Mouse (Mus musculus): ENCODE data around the gene Lrmda. TPM values are rescaled to one million over a fixed set of nuclear protein-coding genes. Genes with fewer than 3 reads are reported as not detected.

The Lrmda gene
- polyA plus RNA-seq, 1 experiment from 2014 or later, result not detected

GRCm38 (mm10) chr14:22473991-22474390 lies 454.5 kb downstream of the Lrmda start:
- ATAC-seq (replicated peaks; ENCODE audit: low FRiP score) (no peak), DNase-seq (ENCODE audit: low spot score) (no peak)
- no peak overlapping the region for H3K27ac ChIP-seq (ENCODE audit: low read depth, low read length)
- no peak overlapping the region for H3K4me2 ChIP-seq (ENCODE audit: low read depth, low read length, severe bottlenecking)
- H3K36me3 ChIP-seq (ENCODE audit: control insufficient read depth, insufficient read depth, low read length), result no peaks in the 10 kb centered on the region
- H3K27me3 ChIP-seq (ENCODE audit: control insufficient read depth, insufficient read depth, low read length), result no peaks in the 10 kb centered on the region
- no peak overlapping the region for H3K9ac ChIP-seq (ENCODE audit: low read length)
- H3K4me3 ChIP-seq (ENCODE audit: low read depth, low read length), result no peak overlapping the region
- no peaks in the 10 kb centered on the region for H3K9me3 ChIP-seq (ENCODE audit: control insufficient read depth, low read length)
- WGBS, result 70% methylated on average over 6 of the region's 6 CpGs
- H3K4me1 ChIP-seq (replicated peaks; ENCODE audit: control insufficient read depth, insufficient read depth, low read length), result no peaks in the 10 kb centered on the region

- H3K27ac ChIP-seq (ENCODE audit: low read depth, low read length), result no peak overlapping the region
- peaks cover 2% of the 10 kb centered on the region; the same call in 1 of the 2 replicates for H3K27me3 ChIP-seq (ENCODE audit: control insufficient read depth, insufficient read depth, low read length)
- no peak for ATAC-seq (replicated peaks; ENCODE audit: low FRiP score)
- H3K36me3 ChIP-seq (ENCODE audit: control insufficient read depth, insufficient read depth, low read length), result no peaks in the 10 kb centered on the region
- H3K9ac ChIP-seq (ENCODE audit: low read length), result no peak overlapping the region
- 0 out of 2 replicates have a peak, but pooled peaks cover 4% of the 10 kb centered on the region for H3K4me1 ChIP-seq (replicated peaks; ENCODE audit: control insufficient read depth, insufficient read depth, low read length)
- 90% methylated on average over 2 of the region's 2 CpGs for WGBS
- no peak overlapping the region for H3K4me3 ChIP-seq (ENCODE audit: low read depth, low read length)
- DNase-seq (ENCODE audit: low spot score), result no peak
- H3K9me3 ChIP-seq (ENCODE audit: control insufficient read depth, low read length), result no peaks in the 10 kb centered on the region
- H3K4me2 ChIP-seq (ENCODE audit: low read depth, low read length, severe bottlenecking), result no peak overlapping the region
Observed at GRCm38 (mm10) chr14:22493326-22493725, 473.8 kb downstream of the Lrmda start.

DNA sequence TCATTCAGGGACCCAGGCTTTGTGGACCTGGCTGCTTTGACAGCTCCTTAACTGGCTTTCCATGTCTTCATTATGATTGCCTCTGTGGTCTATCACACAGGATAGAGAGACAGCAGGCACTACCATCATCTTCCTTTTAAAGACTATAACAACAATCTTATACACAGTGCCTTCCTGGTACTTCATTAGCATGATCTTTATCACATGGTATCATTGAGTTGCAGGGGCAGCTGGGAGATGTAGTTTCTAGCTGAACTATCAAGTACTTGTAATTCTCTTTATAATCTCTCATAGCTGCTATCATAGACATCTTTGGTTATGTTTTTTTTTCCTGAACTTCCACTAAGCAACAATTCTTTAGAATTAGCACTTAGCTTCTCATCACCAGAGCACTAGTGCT lies 474.8 kb downstream of the Lrmda start:
- Histone ChIP-seq H3K9me3 (ENCODE audit: control insufficient read depth, low read length) (no peaks in the 10 kb centered on the region), H3K36me3 (ENCODE audit: control insufficient read depth, insufficient read depth, low read length) (no peaks in the 10 kb centered on the region), H3K27me3 (ENCODE audit: control insufficient read depth, insufficient read depth, low read length) (peaks cover 2% of the 10 kb centered on the region; the same call in 1 of the 2 replicates), H3K4me3 (ENCODE audit: low read depth, low read length) (no peak overlapping the region), H3K4me2 (ENCODE audit: low read depth, low read length, severe bottlenecking) (no peak overlapping the region), H3K4me1 (replicated peaks; ENCODE audit: control insufficient read depth, insufficient read depth, low read length) (0 out of 2 replicates have a peak, but pooled peaks cover 4% of the 10 kb centered on the region), H3K27ac (ENCODE audit: low read depth, low read length) (no peak overlapping the region), H3K9ac (ENCODE audit: low read length) (no peak overlapping the region)
- ATAC-seq (replicated peaks; ENCODE audit: low FRiP score) (no peak), DNase-seq (ENCODE audit: low spot score) (no peak)

DNA sequence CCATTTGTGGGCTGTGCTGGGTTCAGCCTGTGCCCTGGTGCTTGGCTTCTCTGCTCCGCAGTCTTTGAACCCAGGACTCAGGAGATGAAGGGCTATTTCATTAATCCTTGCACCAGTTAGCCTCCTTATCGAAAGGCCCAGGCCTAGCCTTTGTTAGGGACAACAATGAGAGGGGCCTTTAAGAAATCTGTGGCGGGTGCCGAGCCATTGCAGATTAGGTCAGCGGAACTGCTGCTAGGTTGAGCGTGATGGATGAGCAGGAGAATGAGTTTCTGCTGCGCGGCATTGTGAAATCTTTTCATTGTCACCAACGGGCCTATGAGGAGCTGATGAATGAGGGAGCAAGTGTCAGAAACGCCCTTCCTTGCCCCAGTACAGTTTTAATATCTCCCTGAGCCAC lies 475.4 kb downstream of the Lrmda start:
- Histone ChIP-seq H3K9me3 (ENCODE audit: control insufficient read depth, low read length) (no peaks in the 10 kb centered on the region), H3K4me1 (replicated peaks; ENCODE audit: control insufficient read depth, insufficient read depth, low read length) (0 out of 2 replicates have a peak, but pooled peaks cover 4% of the 10 kb centered on the region), H3K36me3 (ENCODE audit: control insufficient read depth, insufficient read depth, low read length) (no peaks in the 10 kb centered on the region), H3K9ac (ENCODE audit: low read length) (no peak overlapping the region), H3K27me3 (ENCODE audit: control insufficient read depth, insufficient read depth, low read length) (peaks cover 2% of the 10 kb centered on the region; the same call in 1 of the 2 replicates), H3K27ac (ENCODE audit: low read depth, low read length) (no peak overlapping the region), H3K4me3 (ENCODE audit: low read depth, low read length) (no peak overlapping the region), H3K4me2 (ENCODE audit: low read depth, low read length, severe bottlenecking) (no peak overlapping the region)
- DNase-seq (ENCODE audit: low spot score) (peak; percentile 61), ATAC-seq (replicated peaks; ENCODE audit: low FRiP score) (no peak)
- WGBS, result 15% methylated on average over 10 of the region's 10 CpGs

GRCm38 (mm10) chr14:22495286-22495685 lies 475.8 kb downstream of the Lrmda start:
- Histone ChIP-seq H3K4me1 (replicated peaks; ENCODE audit: control insufficient read depth, insufficient read depth, low read length) (0 out of 2 replicates have a peak, but pooled peaks cover 4% of the 10 kb centered on the region), H3K9me3 (ENCODE audit: control insufficient read depth, low read length) (no peaks in the 10 kb centered on the region), H3K4me3 (ENCODE audit: low read depth, low read length) (no peak overlapping the region), H3K27me3 (ENCODE audit: control insufficient read depth, insufficient read depth, low read length) (peaks cover 2% of the 10 kb centered on the region; the same call in 1 of the 2 replicates), H3K36me3 (ENCODE audit: control insufficient read depth, insufficient read depth, low read length) (no peaks in the 10 kb centered on the region), H3K4me2 (ENCODE audit: low read depth, low read length, severe bottlenecking) (no peak overlapping the region), H3K27ac (ENCODE audit: low read depth, low read length) (no peak overlapping the region), H3K9ac (ENCODE audit: low read length) (no peak overlapping the region)
- ATAC-seq (replicated peaks; ENCODE audit: low FRiP score), result no peak
- no peak for DNase-seq (ENCODE audit: low spot score)
- 47% methylated on average over 8 of the region's 8 CpGs for WGBS

GRCm38 (mm10) chr14:22497636-22498131 lies 478.2 kb downstream of the Lrmda start:
- 83% methylated on average over 4 of the region's 4 CpGs for WGBS
- no peak overlapping the region for H3K4me3 ChIP-seq (ENCODE audit: low read depth, low read length)
- H3K4me1 ChIP-seq (replicated peaks; ENCODE audit: control insufficient read depth, insufficient read depth, low read length), result 0 out of 2 replicates have a peak, but pooled peaks cover 4% of the 10 kb centered on the region
- no peak overlapping the region for H3K4me2 ChIP-seq (ENCODE audit: low read depth, low read length, severe bottlenecking)
- peaks cover 2% of the 10 kb centered on the region; the same call in 1 of the 2 replicates for H3K27me3 ChIP-seq (ENCODE audit: control insufficient read depth, insufficient read depth, low read length)
- DNase-seq (ENCODE audit: low spot score) (no peak), ATAC-seq (replicated peaks; ENCODE audit: low FRiP score) (no peak)
- no peak overlapping the region for H3K27ac ChIP-seq (ENCODE audit: low read depth, low read length)
- H3K9me3 ChIP-seq (ENCODE audit: control insufficient read depth, low read length), result no peaks in the 10 kb centered on the region
- no peak overlapping the region for H3K9ac ChIP-seq (ENCODE audit: low read length)
- no peaks in the 10 kb centered on the region for H3K36me3 ChIP-seq (ENCODE audit: control insufficient read depth, insufficient read depth, low read length)

DNA sequence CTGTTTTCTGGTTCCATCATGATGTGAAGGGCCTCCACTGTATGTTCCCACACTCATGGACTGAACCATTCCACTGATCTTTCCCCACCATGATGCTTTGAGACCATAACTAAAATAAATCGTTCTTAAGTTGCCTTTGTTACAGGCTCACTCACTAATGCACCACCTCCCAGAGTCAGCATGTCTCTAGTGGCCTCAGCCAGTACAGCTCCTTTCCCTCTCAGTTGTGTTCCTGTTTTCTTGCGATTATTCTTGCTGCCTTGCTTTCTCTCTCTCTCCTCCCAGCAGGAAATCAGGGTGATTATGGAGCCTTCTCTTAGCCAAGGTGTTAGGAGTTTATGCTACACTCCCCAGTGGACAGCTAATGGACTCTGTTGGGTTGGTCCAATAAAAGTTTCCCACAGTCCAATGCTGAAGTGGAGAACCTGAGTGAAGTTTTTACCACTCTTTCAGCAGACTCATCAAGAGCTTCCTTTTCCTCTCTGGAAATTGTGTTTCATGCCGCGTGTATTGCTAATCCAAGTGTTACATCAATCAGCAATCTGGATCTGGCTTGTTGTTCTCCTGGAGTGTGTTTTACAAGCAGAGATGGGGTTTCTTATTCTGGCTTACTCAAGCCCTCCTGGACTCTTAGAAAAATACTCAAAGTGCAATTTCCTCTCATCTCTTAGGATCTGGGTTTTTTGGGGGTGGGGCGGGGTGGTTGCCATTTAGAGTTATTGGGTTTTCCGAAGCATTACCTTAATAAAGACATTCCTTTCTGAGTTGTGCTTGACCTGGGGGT lies 490.4 kb downstream of the Lrmda start:
- DNase-seq (ENCODE audit: low spot score), result no peak
- Histone ChIP-seq H3K27ac (ENCODE audit: low read depth, low read length) (no peak overlapping the region), H3K27me3 (ENCODE audit: control insufficient read depth, insufficient read depth, low read length) (no peaks in the 10 kb centered on the region; the same call in 1 of the 2 replicates), H3K4me2 (ENCODE audit: low read depth, low read length, severe bottlenecking) (no peak overlapping the region), H3K9me3 (ENCODE audit: control insufficient read depth, low read length) (no peaks in the 10 kb centered on the region), H3K36me3 (ENCODE audit: control insufficient read depth, insufficient read depth, low read length) (no peaks in the 10 kb centered on the region), H3K4me3 (ENCODE audit: low read depth, low read length) (no peak overlapping the region), H3K4me1 (replicated peaks; ENCODE audit: control insufficient read depth, insufficient read depth, low read length) (0 out of 2 replicates have a peak, but pooled peaks cover 2% of the 10 kb centered on the region), H3K9ac (ENCODE audit: low read length) (no peak overlapping the region)
- 74% methylated on average over 6 of the region's 6 CpGs for WGBS
- no peak for ATAC-seq (replicated peaks; ENCODE audit: low FRiP score)

DNA sequence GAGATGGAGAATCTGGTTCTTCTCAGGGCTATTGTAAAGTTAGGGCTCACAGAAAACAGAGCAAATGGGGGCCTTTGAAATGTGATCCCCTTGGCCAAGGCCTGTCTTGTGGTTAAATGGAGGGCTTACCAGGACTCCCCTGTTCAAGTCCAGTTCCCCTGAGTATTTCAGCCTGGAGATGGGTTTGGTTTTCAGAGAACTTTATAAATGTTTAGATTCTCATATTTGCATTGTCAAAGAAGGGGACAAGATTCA lies 490.9 kb downstream of the Lrmda start:
- ATAC-seq (replicated peaks; ENCODE audit: low FRiP score) (no peak), DNase-seq (ENCODE audit: low spot score) (no peak)
- Histone ChIP-seq H3K4me2 (ENCODE audit: low read depth, low read length, severe bottlenecking) (no peak overlapping the region), H3K9me3 (ENCODE audit: control insufficient read depth, low read length) (no peaks in the 10 kb centered on the region), H3K9ac (ENCODE audit: low read length) (no peak overlapping the region), H3K27me3 (ENCODE audit: control insufficient read depth, insufficient read depth, low read length) (no peaks in the 10 kb centered on the region; the same call in 1 of the 2 replicates), H3K4me3 (ENCODE audit: low read depth, low read length) (no peak overlapping the region), H3K4me1 (replicated peaks; ENCODE audit: control insufficient read depth, insufficient read depth, low read length) (0 out of 2 replicates have a peak, but pooled peaks cover 2% of the 10 kb centered on the region), H3K36me3 (ENCODE audit: control insufficient read depth, insufficient read depth, low read length) (no peaks in the 10 kb centered on the region), H3K27ac (ENCODE audit: low read depth, low read length) (no peak overlapping the region)
